Mouse (Mus musculus): ENCODE results near the gene Tspan9. TPM values are rescaled to one million over a fixed set of nuclear protein-coding genes. Genes with fewer than 3 reads are reported as not detected.

Gene Tspan9
- total RNA-seq, 2 experiments from 2014 or later: 0.22 TPM; not detected in 1

DNA sequence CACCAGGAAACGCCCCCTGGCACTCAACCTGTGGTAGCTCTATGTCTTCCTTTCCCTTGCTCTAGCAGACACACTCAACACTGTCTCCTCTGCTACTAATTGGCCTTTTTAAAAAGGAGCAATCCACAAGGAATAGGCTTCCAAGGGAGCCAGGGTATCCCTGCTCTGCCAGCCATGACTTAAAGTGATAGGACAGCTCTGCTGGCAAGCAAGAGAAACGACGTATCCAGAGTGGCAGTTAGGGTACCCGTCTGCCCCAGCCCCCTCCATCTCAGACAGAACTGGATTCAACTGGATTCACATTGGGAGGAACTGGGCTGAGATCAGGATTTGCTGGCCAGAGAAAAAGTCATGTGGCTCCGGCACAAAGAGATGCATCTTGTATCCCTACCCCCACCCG, 112.9 kb downstream of the Tspan9 start:
- no peak for ATAC-seq (replicated peaks; ENCODE audit: low FRiP score, low TSS enrichment, poor library complexity, severe bottlenecking)

DNA sequence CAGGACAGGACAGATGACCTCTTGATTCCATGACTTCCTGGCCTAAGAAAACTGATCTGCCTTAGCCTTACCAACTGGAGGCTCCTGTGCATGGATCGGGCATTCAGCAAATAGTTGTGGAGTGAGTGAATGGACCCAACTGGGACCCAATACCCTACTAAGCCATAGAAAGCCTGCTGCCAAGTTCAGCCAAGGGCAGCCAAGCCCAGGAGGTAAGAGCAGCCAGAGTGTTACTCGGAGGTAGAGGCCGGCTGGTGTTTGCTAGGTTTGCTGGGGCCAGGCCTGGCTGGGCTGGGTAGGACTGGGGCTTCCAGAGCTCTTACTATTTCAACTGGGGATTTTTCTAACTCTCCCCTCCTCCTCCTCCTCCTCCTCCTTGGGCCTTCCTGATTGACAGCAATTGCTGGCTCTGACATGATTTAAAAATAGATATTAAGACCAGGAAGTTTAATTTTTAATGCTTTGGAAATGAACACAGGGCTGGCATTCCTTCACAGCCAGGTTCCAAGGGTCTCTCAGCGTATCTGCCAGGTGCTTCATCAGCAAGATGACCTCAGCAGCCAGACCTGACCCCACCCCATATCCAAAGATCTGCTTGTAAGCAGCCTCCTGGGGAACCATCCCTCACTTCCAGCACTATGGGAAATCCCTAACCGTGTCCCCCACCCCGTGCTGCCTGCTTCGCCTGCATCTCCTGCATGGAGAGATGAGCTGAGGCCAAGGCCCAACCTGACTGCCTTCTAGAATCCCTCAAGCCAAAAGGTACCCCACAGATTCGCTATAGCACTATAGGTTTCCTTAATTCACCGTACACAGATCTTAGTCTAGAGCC, 113.7 kb downstream of the Tspan9 start:
- no peak for ATAC-seq (replicated peaks; ENCODE audit: low FRiP score, low TSS enrichment, poor library complexity, severe bottlenecking)

DNA sequence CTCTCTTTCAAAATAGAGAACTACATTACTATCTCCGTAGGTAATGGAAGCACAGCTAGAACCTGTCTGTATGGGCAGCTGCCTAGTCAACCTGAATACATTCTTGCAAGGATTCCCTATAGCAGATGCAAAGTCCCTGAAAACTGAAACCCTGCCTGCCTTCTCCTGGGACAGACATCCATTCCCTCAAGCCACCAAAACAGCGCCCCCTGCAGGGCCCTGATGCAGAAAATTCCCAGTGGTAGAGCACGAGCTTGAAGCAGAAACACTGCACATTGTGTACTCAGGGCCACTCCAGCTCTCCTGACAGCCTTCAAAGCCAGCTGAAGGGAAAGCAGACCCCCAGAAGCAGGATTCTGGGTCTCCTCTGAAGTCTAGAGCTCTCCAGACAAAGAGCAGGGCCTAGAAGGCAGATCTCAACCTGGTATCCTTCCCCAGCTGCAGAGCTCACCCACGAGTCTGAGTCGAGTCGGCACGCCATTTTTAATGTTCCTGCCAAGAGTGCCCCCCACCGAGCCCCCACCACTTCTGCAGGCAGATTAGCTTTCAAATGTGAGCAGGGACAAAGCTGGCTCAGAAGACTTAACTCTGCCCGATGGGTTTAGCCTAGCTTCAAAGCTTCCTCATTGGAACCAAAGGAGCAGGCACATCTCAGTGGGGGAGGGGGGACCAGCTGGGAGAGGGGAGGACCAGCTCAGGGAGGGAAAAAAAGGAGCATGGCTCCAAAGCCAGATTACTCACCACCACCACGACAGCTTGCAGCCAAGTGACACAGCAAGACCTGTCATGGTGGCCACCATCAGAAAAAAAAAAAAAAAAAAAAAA, 115.1 kb downstream of the Tspan9 start:
- no peak for ATAC-seq (replicated peaks; ENCODE audit: low FRiP score, low TSS enrichment, poor library complexity, severe bottlenecking)

DNA sequence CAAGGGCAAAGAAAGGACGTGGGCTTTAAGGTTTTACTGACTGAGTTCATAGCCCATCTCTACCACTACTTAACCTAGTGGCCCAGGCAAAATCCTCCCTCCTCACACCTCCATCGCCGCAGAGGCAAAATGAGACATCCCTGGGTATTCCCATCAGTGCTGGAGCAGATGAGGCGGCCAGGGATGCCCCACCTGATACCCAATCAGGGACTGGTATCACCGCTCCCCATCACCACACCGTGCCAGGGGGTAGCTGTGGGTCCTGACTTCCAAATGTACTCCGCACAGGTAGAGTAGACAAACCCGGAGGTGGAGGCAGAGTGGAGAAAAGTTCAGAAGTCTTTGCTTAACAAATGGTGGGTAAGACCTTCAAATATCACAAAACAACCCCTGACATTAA, 117.4 kb downstream of the Tspan9 start:
- no peak for ATAC-seq (replicated peaks; ENCODE audit: low FRiP score, low TSS enrichment, poor library complexity, severe bottlenecking)

DNA sequence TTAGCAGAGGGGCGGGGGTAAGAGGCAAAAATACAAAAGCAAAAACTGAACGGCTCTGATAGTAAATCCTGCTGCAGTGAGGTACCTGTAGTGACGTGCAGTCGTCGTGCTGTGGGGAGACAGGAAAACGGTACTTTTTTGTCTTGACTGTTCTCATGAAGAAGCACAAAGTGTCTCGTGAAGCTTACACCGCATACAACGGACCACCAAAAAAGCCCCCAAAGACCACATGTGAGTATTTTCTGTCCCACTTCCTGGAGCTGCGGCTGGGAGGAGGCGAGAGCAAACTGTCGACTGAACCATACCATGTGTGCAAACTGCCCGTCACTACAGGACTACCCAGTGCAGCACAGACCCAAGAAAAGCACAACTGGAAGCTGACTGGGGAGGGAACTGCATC, 117.8 kb downstream of the Tspan9 start:
- no peak for ATAC-seq (replicated peaks; ENCODE audit: low FRiP score, low TSS enrichment, poor library complexity, severe bottlenecking)

DNA sequence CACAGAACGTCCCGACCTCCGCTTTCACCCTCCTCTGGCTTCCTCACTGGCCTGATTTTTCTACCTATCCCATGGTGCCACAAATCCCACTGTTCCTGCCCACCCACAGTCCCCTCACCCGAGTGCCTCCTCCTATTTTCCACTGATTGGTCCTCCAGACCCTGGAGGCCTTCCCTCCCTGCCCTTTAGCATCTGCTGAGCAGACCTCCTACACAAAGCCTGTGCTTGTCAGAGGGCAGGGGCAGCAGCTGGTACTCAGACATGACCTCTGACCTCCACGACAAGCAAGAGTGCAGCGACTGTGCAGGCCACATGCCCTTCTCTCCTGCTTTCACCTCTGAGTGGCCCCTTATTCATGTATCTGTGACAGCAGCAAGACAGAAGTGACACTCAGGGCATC, 121.2 kb downstream of the Tspan9 start:
- ATAC-seq (replicated peaks; ENCODE audit: low FRiP score, low TSS enrichment, poor library complexity, severe bottlenecking): no peak

DNA sequence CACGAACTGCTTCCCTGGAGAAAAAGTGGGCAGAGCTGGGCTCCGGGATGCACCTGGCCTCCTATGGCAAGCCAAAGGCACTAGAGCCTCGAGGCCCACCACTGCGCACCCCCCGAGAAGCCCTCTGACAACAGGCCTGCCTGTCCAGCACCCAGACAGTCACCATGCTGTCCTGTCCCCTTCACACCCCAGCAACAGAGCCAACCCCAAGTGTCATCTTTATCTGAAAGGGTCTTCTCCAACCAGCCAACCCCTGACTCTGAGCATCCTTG, 121.5 kb downstream of the Tspan9 start:
- ATAC-seq (replicated peaks; ENCODE audit: low FRiP score, low TSS enrichment, poor library complexity, severe bottlenecking): no peak

DNA sequence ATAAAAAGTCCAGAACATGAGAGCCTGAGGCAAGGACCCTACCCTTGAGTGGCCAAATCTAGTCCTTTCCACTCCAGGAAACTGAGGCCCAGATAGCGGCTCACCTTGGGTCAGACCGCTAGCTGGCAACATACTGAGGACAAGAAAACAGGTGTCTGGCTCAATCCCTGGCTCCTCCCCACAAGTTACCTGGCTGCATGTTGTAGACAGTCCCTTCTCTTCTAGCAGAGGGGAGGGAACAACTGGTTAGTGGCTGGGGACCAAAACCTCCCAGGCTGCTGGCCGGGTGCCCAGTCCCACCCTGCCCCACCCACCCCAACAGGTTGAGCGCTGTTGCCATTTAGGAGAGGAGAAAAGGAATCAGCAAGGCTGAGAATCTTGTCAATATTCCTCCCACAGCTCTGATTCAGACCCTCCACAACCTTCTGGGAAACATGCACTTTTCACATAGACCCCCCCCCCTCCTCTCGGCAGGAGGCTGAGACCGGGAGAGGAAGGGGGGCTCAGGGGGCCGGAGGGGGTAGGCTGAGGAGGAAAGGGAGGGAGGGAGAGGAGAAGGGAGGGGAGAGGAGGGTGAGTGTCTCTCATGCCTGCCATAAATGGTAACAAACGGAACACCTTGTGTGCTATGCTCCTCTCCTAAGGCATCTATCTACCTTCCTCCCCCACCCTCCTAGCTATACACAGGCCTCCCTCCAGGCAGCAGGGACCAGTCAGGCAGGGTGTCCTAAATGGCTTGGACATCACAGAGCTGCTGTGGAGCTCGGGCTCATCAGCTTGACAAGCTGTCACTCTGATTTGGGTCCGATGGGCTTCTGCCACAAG, 122.1 kb downstream of the Tspan9 start:
- no peak for ATAC-seq (replicated peaks; ENCODE audit: low FRiP score, low TSS enrichment, poor library complexity, severe bottlenecking)

DNA sequence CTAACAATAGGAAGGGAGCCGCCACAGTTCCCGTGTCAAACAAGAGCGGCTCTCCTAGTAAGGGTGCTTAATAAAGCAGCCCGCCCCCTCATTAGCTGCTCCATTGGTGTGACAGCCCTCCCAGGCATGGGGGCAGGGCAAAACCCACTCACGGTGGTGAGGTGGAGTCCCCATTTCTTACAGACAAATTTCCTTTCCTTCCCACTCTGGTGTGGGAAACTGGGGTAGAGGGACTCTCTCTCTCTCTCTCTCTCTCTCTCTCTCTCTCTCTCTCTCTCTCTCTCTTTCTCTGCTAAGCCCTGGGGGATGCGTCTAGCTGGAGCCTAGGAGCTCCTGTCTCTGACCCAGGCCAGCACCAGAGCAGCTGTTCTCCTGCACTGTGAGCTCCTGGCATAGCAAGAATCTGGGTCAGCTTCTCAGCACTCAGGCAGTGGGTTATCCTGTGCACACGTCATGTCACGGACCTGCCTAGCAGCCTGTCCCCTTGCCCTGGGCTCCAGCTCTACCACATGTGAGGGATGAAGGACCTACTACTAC, 122.8 kb downstream of the Tspan9 start:
- no peak for ATAC-seq (replicated peaks; ENCODE audit: low FRiP score, low TSS enrichment, poor library complexity, severe bottlenecking)

DNA sequence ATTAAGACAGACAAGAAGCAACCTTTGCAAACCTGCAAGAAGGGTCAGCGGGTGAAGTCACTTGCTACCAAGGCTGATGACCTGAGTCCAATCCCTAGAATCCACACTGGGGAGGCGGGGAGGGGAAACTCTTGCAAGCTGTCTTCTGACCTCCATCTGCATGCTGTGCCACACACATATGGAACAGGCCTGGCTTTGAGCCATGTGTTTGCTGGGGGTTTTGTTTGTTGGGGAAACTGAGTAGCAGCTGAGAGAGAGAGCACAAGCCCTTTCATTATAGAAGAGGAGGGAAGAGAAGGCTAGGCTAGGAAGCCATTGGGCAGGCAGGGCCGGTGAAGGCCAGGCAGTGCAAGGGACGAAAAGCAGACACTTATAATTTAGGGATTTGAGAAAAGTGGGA, 123.3 kb downstream of the Tspan9 start:
- no peak for ATAC-seq (replicated peaks; ENCODE audit: low FRiP score, low TSS enrichment, poor library complexity, severe bottlenecking)

DNA sequence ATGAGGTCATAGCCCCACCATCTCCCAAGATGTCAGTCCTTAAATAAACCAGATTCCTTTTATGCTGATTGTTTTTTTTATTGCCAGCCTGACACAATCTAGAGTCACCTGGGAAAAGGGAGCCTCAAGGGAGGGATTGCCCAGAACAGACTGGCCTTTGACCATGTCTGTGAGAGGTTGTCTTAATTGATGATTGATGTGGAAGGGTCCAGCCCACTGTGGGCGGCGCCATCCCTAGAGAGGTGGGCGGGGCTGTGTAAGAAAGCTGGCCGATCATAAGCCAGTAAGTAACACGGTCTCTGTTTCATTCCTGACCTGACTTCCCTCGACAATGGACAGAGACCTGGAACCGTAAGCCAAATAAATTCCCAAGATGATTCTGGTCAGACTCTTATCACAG, 124.3 kb downstream of the Tspan9 start:
- no peak for ATAC-seq (replicated peaks; ENCODE audit: low FRiP score, low TSS enrichment, poor library complexity, severe bottlenecking)

DNA sequence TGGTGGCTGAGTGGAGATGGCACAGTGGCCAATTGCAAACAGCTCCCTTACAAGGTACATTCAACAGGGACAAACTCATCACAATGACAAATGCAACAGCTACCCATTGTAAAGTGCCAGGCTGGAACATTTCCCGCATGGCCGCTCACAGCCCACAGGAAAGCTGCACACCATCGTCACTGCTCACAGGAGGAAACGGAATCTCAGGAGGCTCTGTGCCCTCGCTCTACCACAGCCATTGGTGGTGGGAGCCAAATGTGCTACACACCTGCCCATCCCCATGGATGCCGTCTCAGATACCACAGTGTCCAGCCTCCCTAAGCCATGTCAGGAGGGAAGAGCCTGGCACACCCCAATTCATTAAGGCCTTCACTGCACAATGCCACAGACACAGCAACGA, 128.1 kb downstream of the Tspan9 start:
- no peak for ATAC-seq (replicated peaks; ENCODE audit: low FRiP score, low TSS enrichment, poor library complexity, severe bottlenecking)

DNA sequence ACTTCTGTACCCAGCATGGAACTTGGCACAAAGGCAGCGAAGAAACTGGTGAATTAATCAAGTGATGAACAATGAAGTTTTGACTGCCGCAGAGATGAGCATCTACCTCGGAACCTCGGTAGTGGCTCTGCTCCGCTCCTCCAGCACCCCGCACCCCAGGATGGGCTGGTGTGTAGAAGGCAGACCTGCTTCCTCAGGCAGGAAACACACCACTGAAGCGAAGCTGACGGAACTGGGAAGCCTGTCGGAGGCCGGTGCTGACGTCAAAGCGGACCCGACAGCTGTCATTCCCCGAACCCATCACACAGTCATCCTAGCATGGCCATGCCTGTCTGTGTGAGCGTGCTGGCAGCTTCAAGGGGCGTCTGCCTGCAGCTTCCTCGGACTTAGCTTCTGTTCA, 131.6 kb downstream of the Tspan9 start:
- ATAC-seq (replicated peaks; ENCODE audit: low FRiP score, low TSS enrichment, poor library complexity, severe bottlenecking): no peak

DNA sequence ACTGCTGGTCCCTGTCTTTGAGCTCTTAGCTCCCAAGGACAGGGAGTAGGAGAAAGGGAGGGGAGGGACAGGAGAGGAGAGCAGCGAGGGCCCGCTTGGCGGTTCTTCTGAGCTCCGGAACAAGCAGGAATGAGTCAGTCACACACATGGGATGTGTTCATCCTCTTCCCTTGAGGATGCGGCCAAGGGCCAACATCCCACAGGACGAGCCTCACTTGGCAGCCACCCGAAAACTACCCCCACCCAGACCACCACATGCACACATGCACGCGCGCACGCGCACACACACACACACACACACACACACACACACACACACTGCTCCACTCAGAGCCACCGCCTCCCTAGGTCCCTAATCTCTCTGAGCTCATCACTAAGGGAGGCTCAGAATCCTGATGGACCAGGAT, 132.3 kb downstream of the Tspan9 start:
- ATAC-seq (replicated peaks; ENCODE audit: low FRiP score, low TSS enrichment, poor library complexity, severe bottlenecking): no peak

DNA sequence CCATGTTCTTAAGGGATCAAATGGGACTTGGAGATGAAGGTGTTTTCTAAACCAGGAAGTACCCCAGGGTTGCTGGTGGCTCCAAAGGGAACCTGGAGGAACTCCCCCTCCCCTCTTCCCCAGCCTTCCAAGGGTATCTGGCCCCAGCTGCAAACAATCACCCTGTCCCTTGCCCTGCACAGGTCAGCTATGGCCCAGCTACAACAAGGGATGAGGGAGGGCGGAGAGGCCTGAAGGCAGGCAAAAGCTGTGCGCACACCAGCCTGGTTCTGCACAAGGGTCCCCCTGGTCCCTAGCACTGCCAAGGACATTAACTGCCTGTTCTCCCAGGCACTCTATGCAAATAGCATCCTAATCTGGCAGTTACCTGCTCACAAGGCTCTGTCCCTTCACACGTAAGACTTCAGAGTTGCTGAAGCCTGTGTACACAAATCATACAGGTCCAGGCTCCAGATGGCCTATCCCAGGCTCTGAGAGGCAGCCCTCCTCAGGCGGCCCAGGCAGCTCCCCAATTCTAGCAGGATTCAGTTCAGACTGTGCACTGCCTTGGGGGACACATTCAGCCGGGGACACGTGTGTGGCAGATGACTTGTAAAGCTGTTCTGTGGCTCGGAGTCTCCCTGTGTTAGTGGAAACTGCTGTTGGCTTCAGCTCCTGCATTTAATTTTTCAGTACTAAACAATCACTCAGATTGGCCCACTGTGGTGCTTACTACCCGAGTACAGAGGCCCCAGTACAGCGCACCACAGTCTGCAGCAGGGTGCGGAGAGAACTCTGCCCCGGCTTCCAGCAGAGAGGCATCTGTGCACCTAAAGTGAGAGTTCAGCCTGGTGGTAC, 133.0 kb downstream of the Tspan9 start:
- no peak for ATAC-seq (replicated peaks; ENCODE audit: low FRiP score, low TSS enrichment, poor library complexity, severe bottlenecking)

DNA sequence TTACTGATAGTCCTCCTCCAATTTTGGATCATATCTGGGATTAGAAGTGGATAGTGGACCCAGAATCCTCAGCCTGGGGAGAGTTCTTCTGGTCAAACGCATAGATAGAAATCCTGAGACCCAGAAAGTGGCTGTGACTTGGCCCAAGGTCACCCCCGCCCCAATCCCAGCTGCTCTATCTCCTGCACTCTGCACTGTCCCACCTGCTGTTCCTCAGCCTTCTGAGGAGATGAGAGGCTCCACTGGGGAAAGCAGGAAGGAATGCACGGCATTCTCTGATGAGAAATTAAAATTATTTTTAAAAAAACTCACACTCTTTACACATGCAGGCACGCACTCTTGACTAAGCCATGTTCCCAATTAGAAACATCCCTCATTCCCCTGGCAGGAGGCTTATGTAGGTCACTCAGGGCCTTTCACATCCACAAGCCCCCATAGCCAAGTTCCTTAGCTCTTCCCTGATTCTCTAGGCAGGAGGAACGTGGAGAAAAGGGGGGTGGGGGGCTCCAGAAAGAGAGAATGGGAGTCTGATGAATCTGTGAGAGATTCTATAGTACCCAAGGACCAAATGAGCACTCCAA, 135.3 kb downstream of the Tspan9 start:
- ATAC-seq (replicated peaks; ENCODE audit: low FRiP score, low TSS enrichment, poor library complexity, severe bottlenecking): no peak

DNA sequence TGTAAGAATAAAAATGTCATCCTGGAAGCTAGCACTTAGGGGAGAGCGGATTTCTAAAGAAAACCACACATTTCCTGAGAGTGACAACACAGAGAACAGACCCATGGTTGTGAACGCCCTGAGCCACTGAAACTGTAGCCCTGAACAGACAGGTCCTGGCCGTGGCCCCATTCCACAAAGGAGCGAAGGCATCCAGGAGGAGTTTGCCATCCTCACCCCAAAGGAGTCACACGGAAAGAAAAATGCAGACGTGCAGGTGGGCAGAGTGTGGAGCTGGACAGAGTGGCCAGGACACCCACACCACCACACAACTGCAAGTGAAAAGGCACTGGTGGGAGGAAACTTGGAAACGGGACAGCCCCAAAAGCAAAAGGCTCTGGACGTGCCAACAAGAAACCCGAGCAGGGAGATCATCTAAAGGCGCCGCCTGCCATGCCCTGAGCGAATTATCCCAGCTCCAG, 136.1 kb downstream of the Tspan9 start:
- no peak for ATAC-seq (replicated peaks; ENCODE audit: low FRiP score, low TSS enrichment, poor library complexity, severe bottlenecking)

DNA sequence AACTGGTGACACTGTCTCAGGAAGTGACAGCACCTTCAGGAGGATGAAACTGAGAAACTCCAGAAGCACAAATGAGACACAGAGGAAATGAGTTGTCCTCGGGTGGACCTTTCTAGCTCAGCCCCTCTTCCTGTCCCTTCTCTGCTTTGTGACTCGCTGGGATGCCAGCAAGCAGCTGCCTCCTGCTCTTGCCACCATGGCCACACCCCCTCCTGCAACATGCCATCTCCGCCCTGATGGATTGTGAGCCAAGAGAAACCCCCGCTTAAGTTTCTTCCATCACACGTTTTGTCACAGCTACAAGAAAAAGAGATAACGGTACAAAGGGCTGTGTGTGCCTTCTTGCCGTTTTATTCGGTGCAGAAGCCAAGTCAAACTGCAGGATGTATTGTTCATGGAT, 137.2 kb downstream of the Tspan9 start:
- ATAC-seq (replicated peaks; ENCODE audit: low FRiP score, low TSS enrichment, poor library complexity, severe bottlenecking): no peak

DNA sequence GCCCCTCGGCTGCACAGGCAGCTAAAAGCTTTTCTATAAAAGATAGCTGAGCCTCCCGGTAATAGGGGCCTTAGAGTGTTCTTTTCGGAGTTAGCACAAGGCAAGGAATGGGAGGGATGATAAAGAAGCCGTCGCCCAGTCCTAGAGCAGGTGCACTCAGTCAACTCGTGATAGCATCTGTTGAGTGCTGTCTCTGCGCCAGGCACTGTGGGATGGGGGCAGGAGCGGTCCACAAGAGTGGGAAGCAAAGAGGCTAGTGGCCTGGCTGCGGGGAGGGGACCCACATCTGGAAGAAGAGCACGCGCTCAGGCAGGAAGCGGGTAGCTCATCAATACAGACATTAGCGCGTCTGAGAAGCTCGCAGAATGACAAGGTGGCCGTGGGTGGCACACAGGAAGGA, 138.8 kb downstream of the Tspan9 start:
- ATAC-seq (replicated peaks; ENCODE audit: low FRiP score, low TSS enrichment, poor library complexity, severe bottlenecking): no peak
